Mouse (Mus musculus): ENCODE measurements at regions not wholly inside any gene's neighbourhood (a gene's known extent, or its start where the extent isn't known, plus 50 kb on each side); places are given as distances from the start of the nearest gene placed in this dataset.

GRCm38 (mm10) chr7:115170439-115170838 is 426.9 kb downstream of the Insc start:
- DNase-seq (ENCODE audit: low spot score in 2 of 2): no peak

- DNase-seq (ENCODE audit: low spot score in 2 of 2): no peak
Observed at GRCm38 (mm10) chr7:115192482-115192881, 449.0 kb downstream of the Insc start.

GRCm38 (mm10) chr7:115192992-115193761 is 449.7 kb downstream of the Insc start:
- no peak for DNase-seq (ENCODE audit: low spot score in 2 of 2)

GRCm38 (mm10) chr7:115204916-115205315 is 461.4 kb downstream of the Insc start:
- DNase-seq (ENCODE audit: low spot score in 2 of 2): no peak

- no peak for DNase-seq (ENCODE audit: low spot score in 2 of 2)
Observed at GRCm38 (mm10) chr7:115206479-115207134, 463.1 kb downstream of the Insc start.

- DNase-seq (ENCODE audit: low spot score in 2 of 2): no peak
Observed at GRCm38 (mm10) chr7:115208781-115209180, 465.3 kb downstream of the Insc start.

- DNase-seq (ENCODE audit: low spot score in 2 of 2): no peak
Observed at GRCm38 (mm10) chr7:115210012-115210411, 466.5 kb downstream of the Insc start.

GRCm38 (mm10) chr7:115216838-115217237 is 473.3 kb downstream of the Insc start:
- DNase-seq (ENCODE audit: low spot score in 2 of 2): peak; percentile 14 to 51

- no peak for DNase-seq (ENCODE audit: low spot score in 2 of 2)
Observed at GRCm38 (mm10) chr7:115217255-115217654, 473.8 kb downstream of the Insc start.

- no peak for DNase-seq (ENCODE audit: low spot score in 2 of 2)
Observed at GRCm38 (mm10) chr7:115217712-115218111, 474.2 kb downstream of the Insc start.

- DNase-seq (ENCODE audit: low spot score in 2 of 2): no peak
Observed at GRCm38 (mm10) chr7:115218596-115219180, 475.2 kb downstream of the Insc start.

GRCm38 (mm10) chr7:115222642-115223041 is 479.1 kb downstream of the Insc start:
- no peak for DNase-seq (ENCODE audit: low spot score in 2 of 2)

- no peak for DNase-seq (ENCODE audit: low spot score in 2 of 2)
Observed at GRCm38 (mm10) chr7:115230525-115230924, 487.0 kb downstream of the Insc start.

- DNase-seq (ENCODE audit: low spot score in 2 of 2): no peak
Observed at GRCm38 (mm10) chr7:115233850-115234436, 490.4 kb downstream of the Insc start.

- DNase-seq (ENCODE audit: low spot score in 2 of 2): no peak
Observed at GRCm38 (mm10) chr7:115237131-115237530, 493.6 kb downstream of the Insc start.

- DNase-seq (ENCODE audit: low spot score in 2 of 2): no peak
Observed at GRCm38 (mm10) chr7:115251591-115252369, 508.3 kb downstream of the Insc start.

GRCm38 (mm10) chr7:115252370-115252750 is 508.9 kb downstream of the Insc start:
- no peak for DNase-seq (ENCODE audit: low spot score in 2 of 2)

- DNase-seq (ENCODE audit: low spot score in 2 of 2): no peak
Observed at GRCm38 (mm10) chr7:115258626-115259025, 515.1 kb downstream of the Insc start.

- no peak for DNase-seq (ENCODE audit: low spot score in 2 of 2)
Observed at GRCm38 (mm10) chr7:115263082-115263481, 519.6 kb downstream of the Insc start.

- no peak for DNase-seq (ENCODE audit: low spot score in 2 of 2)
Observed at GRCm38 (mm10) chr7:115266141-115266540, 522.6 kb downstream of the Insc start.

GRCm38 (mm10) chr7:115270803-115271202 is 527.3 kb downstream of the Insc start:
- DNase-seq (ENCODE audit: low spot score in 2 of 2): no peak

- DNase-seq (ENCODE audit: low spot score in 2 of 2): no peak
Observed at GRCm38 (mm10) chr7:115274836-115275235, 531.3 kb downstream of the Insc start.

All from spleen, postnatal 14 days (tissue).